Mouse (Mus musculus): ENCODE measurements around the gene Idh1.
"Not testable (repeated sequence)": the region's sequence is repeated elsewhere in the genome, so short reads cannot be mapped to it uniquely, and the experiment has no call there.

Gene Idh1

GRCm38 (mm10) chr1:65186287-65187073 lies at the start of gene Idh1, which contains the start of gene Pikfyve:
Idh1 (minus strand) TSS chr1:65186500.
Pikfyve (plus strand) TSS chr1:65186683.
- peak; percentile 98 for DNase-seq

GRCm38 (mm10) chr1:65230566-65230965 lies 44.3 kb upstream of the Idh1 start:
- no peak for DNase-seq

DNA sequence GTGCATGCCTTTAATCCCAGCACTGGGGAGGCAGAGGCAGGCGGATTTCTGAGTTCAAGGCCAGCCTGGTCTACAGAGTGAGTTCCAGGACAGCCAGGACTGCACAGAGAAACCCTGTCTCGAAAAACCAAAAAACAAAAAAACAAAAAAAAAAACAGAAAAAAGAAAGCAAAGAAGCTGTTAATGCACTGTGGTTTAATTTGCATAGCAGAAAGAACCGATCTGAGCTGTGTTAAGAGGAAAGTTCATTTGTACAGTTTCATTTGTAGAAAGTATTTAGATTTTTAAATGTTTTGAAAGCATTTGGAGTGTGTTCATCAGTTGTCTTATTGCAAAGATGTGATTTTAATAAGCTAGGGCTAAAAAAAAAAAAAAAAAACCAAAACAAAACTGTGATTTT lies 43.5 kb upstream of the Idh1 start:
- not testable (repeated sequence) for DNase-seq

GRCm38 (mm10) chr1:65227681-65228080 lies 41.4 kb upstream of the Idh1 start:
- no peak for DNase-seq

- DNase-seq, result no peak
Measured at GRCm38 (mm10) chr1:65223654-65224053, 37.4 kb upstream of the Idh1 start.

- no peak for DNase-seq
Measured at GRCm38 (mm10) chr1:65217972-65218371, 31.7 kb upstream of the Idh1 start.

DNA sequence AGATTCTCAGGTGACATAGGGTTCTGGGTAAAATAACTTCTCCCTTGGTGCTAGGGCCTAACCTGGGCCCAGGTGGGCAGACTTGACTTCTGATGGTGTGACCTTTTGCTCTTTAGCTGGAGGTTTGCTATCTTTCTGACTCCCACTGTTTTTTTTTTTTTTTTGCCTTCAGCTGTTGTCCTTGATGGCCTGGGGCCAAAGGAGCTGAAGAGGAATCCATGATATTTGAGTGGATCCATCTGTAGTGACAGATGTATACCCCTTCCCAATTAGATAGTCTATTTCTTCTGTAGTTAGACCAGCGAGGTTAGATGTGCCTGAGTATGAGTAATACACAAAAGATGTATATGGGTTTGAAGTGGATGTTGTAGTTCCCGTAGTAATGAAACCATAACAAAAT lies 31.3 kb upstream of the Idh1 start:
- no peak for DNase-seq

DNA sequence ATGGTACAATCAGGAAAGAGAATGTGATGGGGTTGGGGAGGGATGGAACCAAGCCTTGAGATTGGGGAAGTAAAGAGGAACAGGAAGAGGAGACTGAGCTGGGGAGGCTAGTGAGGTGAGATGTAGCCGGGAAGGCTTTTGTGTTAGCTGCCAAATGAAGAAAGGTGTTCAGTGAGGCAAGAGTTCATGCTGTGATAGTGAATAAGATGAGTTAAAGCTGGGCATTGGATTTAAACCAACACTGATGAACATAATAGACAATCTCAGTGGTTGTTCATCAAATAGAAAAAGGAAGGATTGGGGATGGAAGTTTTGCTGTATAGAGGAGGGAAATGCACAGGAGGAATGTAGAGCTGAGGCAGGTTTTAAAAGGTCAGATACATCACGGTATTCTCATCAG lies 26.9 kb upstream of the Idh1 start:
- no peak for DNase-seq

GRCm38 (mm10) chr1:65204299-65204698 lies 18.0 kb upstream of the Idh1 start:
- no peak for DNase-seq

DNA sequence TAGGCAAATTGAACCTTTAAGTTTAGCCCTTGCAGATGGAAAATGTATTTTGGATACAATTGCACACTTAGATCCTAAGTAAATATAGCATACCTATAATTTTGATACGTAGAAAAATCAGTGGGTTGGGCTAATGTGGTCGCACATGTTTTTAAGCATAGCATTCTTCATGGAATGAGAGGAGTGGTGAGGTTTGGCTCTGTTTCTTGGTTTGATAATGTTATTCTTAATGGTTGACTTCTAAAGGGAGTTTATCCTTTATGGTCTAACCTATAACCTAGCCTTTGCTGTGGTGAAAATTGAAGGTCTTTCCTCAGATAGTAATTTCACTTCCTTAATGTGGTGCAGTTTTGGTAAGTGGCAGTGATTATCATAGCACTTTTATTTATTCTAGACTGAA lies 12.6 kb upstream of the Idh1 start:
- no peak for DNase-seq

GRCm38 (mm10) chr1:65198425-65198824 lies 12.1 kb upstream of the Idh1 start:
- no peak for DNase-seq

GRCm38 (mm10) chr1:65193226-65193625 lies 6.9 kb upstream of the Idh1 start:
- no peak for DNase-seq

DNA sequence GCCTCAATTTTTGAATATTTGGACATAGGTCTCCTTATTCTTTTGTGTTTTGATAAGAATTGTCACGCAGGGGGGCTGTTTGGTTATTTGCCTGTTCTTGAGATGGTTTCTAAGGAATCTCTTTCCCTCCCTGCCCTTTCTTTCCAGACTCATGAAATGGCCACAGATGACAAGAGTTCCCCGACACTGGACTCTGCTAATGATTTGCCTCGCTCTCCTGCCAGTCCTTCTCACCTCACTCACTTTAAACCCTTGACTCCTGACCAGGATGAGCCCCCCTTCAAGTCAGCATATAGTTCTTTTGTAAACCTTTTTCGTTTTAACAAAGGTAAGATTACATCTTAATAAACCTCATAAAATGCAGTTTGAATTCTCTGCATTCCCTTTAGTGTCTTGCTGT lies 3.9 kb upstream of the Idh1 start:
- no peak for DNase-seq

GRCm38 (mm10) chr1:65187074-65187430 lies 752 bp upstream of the Idh1 start:
- DNase-seq, result no peak

DNA sequence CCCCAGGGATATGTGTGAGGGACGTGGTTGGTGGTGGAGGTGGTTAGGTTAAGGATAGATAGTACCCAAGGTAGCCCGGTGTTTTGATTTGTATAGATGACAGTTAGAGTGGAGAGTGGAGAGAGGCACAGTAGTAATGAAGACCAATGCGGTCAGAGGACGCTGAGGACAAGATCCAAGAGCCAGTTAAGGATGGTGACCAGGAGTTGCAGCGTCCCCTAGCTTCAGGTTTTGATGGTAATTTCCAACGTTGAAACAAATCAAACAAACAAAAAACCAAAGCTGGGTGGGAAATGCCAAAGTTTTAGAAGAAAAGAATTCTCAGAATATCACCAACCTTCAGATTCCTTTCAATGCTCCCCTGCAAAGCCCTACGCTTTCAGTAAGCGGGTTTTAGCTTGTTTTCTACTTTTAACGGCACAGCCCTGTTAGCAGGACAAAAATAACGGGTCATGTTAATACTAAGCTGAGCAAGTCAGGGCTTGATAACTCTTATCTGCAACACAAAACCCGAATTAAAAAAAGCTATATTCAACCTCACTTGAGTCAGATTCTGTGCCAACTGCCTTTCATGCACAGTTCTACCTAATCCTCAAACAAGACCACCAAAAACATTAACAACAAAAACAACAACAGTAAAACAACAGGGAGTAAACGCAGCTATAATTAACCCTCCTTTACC lies 635 bp downstream of the Idh1 start:
- DNase-seq, result no peak

- DNase-seq, result no peak
Measured at GRCm38 (mm10) chr1:65185011-65185410, 1.3 kb downstream of the Idh1 start.

DNA sequence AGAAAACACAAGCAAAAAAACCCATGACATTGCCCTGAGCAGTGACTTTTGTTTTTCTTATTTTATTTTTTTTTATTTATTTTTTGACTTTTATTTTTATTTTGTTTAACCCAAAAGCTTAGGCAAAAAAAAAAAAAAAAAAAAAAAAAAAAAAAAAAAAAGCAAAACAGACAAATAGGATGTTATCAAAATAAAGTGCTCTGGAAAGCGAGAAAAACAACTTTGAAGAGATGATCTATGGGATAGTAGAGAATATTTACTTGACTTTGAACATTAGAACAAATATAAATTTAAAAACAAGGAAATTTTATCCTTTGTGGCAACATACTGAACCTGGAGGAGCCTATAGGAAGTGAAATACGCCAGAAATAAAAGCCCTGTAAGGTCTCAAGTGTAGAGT lies 2.3 kb downstream of the Idh1 start:
- DNase-seq, result no peak

DNA sequence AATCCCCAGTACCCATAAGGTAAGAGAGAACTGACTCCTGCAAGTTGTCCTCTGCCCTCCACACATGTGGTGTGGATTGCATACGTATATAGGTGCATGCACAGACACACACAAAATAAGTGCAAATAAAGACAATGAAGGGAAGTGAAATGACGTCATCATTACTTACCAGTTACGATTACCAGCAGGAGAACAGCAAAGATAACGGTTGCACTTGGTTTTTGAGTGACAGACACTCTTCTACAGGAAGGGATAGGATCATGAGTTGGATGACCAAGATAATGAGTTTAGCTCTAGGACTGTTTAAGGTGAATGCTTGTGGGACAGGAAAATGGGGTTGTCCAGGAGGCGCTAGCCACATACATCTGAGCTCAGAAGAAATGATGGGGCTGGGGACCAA lies 4.8 kb downstream of the Idh1 start:
- DNase-seq, result no peak

GRCm38 (mm10) chr1:65179634-65180249 lies 6.6 kb downstream of the Idh1 start:
- peak; percentile 76 for DNase-seq

DNA sequence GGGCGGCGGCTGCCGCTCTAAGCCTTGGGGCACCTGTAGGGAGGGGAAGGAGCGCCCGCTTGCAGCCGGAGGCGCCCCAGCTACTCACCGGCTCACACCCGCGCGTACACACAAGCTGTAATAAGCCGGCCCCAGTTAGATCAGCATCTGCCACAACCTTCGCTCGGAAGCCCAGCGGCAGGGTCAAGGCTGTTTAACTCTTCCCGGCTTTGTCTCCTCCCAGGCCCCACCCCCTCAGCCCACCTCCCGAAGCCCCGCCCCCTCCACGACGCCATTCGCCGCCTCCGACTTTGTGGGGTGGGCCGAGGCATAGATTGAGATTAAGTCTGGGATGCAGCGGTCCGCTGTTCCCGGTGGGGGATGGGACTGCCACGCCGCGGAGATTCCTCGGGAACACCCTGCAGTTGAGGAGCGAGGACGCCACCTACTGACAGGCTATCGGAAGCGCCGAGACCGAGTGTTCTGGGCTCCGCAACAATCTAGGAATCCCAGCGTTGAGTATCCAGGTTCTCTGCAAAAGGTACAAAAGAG lies 7.3 kb downstream of the Idh1 start:
- peak; percentile 89 for DNase-seq

- peak; percentile 93 for DNase-seq
Measured at GRCm38 (mm10) chr1:65178126-65178901, 8.0 kb downstream of the Idh1 start.

GRCm38 (mm10) chr1:65177452-65177851 lies 8.8 kb downstream of the Idh1 start:
- DNase-seq, result no peak

DNA sequence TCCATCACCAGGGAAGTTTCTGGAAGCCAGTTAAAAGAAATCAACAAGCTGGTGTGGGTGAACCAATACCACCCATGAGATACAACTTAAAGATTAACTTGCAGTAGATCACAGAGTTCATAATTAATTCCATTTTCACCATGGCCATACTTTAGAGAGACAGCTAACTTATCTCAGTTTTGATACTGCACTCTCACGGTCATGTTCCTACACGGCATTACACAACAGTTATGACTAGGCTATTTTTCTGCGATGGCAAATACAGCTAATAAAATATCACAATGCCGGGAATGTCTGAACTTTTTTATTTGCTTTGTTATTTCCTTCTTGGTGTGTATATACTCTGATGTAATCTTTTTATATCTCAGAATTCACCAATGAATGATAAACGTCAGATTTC lies 9.4 kb downstream of the Idh1 start:
- no peak for DNase-seq

Data from thymus, postnatal 14 days (tissue).